Mouse (Mus musculus) midbrain, embryonic 15.5 days (tissue): ENCODE data around the gene Syt1. TPM values are rescaled to one million over a fixed set of nuclear protein-coding genes. Genes with fewer than 3 reads are reported as not detected.

Experiments used
- ATAC-seq: fragments of 200-750 bp; cut with Nextera tagmentation; replicated peaks from 2 replicates; pipeline ENCODE4 v1.8.0; 2017; ENCODE audit warnings: moderate TSS enrichment
- H3K27ac ChIP-seq: fragments of 300-500 bp; sonication (generic); 2 replicates; pipeline ENCODE4 v1.5.1; 2015; ENCODE audit warnings: mild to moderate bottlenecking, inconsistent platforms
- H3K27me3 ChIP-seq: fragments of 300-500 bp; sonication (generic); replicated peaks from 2 replicates; pipeline ENCODE4 v1.6.1; 2015; ENCODE audit warnings: inconsistent platforms
- H3K36me3 ChIP-seq: fragments of 300-500 bp; sonication (generic); replicated peaks from 2 replicates; pipeline ENCODE4 v1.6.1; 2015; ENCODE audit warnings: inconsistent platforms
- H3K4me1 ChIP-seq: fragments of 300-500 bp; sonication (generic); 2 replicates; pipeline ENCODE4 v1.6.1; 2015; ENCODE audit warnings: inconsistent platforms
- H3K4me2 ChIP-seq: fragments of 300-500 bp; sonication (generic); 2 replicates; pipeline ENCODE4 v1.6.1; 2015; ENCODE audit warnings: inconsistent platforms, mild to moderate bottlenecking, moderate library complexity
- H3K4me3 ChIP-seq: fragments of 300-500 bp; sonication (generic); 2 replicates; pipeline ENCODE4 v1.5.1; 2015; ENCODE audit warnings: mild to moderate bottlenecking, inconsistent platforms
- H3K9ac ChIP-seq: fragments of 300-500 bp; sonication (generic); 2 replicates; pipeline ENCODE4 v1.6.1; 2015; ENCODE audit warnings: mild to moderate bottlenecking, inconsistent platforms
- H3K9me3 ChIP-seq: fragments of 300-500 bp; sonication (generic); 2 replicates; pipeline ENCODE4 v1.6.1; 2016; ENCODE audit warnings: inconsistent platforms
- WGBS: fragments of 180-500 bp; shearing (Covaris S2); methylation state at CpG from one replicate; pipeline ENCODE4 v1.1.7; 2015; ENCODE audit warnings: mixed read lengths; 5-methylcytosine and 5-hydroxymethylcytosine counted together
- polyA plus RNA-seq: library from polyadenylated mRNA; unstranded; fragments of >200 nt; fragmentation: Nextera tagmentation; extraction: Ambion mirVana; gene quantifications from 2 replicates; pipeline ENCODE4 v1.2.1, GENCODE M21; 2015

Syt1 gene
- polyA plus RNA-seq, 1 experiment from 2014 or later: 121 TPM

- no peak for ATAC-seq
- no peak overlapping the region for H3K9ac ChIP-seq
- H3K4me1 ChIP-seq: no peaks in the 10 kb centered on the region
- H3K36me3 ChIP-seq: no peaks in the 10 kb centered on the region
- H3K4me2 ChIP-seq: no peak overlapping the region
- H3K27me3 ChIP-seq: no peaks in the 10 kb centered on the region
- no peaks in the 10 kb centered on the region for H3K9me3 ChIP-seq
- H3K27ac ChIP-seq: no peak overlapping the region
- no peak overlapping the region for H3K4me3 ChIP-seq
- 77% methylated on average over 11 of the region's 11 CpGs for WGBS
Observed at GRCm38 (mm10) chr10:108480146-108480850, 530.5 kb downstream of the Syt1 start.

GRCm38 (mm10) chr10:108470319-108470955 lies 540.3 kb downstream of the Syt1 start:
- H3K4me3 ChIP-seq: no peak overlapping the region
- H3K4me2 ChIP-seq: no peak overlapping the region
- H3K27ac ChIP-seq: 0 out of 2 replicates have a peak overlapping the region, but pooled peaks have one; percentile 3
- H3K9me3 ChIP-seq: no peaks in the 10 kb centered on the region
- H3K36me3 ChIP-seq: no peaks in the 10 kb centered on the region
- ATAC-seq: no peak
- H3K9ac ChIP-seq: no peak overlapping the region
- 32% methylated on average over 6 of the region's 6 CpGs for WGBS
- no peaks in the 10 kb centered on the region for H3K4me1 ChIP-seq
- no peaks in the 10 kb centered on the region for H3K27me3 ChIP-seq

- Histone ChIP-seq H3K27me3 (no peaks in the 10 kb centered on the region), H3K4me2 (no peak overlapping the region), H3K4me3 (no peak overlapping the region), H3K36me3 (no peaks in the 10 kb centered on the region), H3K27ac (no peak overlapping the region), H3K4me1 (no peaks in the 10 kb centered on the region), H3K9ac (no peak overlapping the region), H3K9me3 (no peaks in the 10 kb centered on the region)
- ATAC-seq: no peak
- WGBS: 55% methylated on average over 8 of the region's 8 CpGs
Observed at GRCm38 (mm10) chr10:108466539-108466938, 544.2 kb downstream of the Syt1 start.

GRCm38 (mm10) chr10:108461862-108462261 lies 548.9 kb downstream of the Syt1 start:
- Histone ChIP-seq H3K9me3 (no peaks in the 10 kb centered on the region), H3K27ac (no peak overlapping the region), H3K4me1 (no peaks in the 10 kb centered on the region), H3K4me3 (no peak overlapping the region), H3K36me3 (no peaks in the 10 kb centered on the region), H3K9ac (no peak overlapping the region), H3K4me2 (no peak overlapping the region), H3K27me3 (no peaks in the 10 kb centered on the region)
- ATAC-seq: no peak
- 68% methylated on average over 2 of the region's 2 CpGs for WGBS

- H3K4me1 ChIP-seq: no peaks in the 10 kb centered on the region
- H3K27me3 ChIP-seq: no peaks in the 10 kb centered on the region
- no peaks in the 10 kb centered on the region for H3K9me3 ChIP-seq
- no peaks in the 10 kb centered on the region for H3K36me3 ChIP-seq
- no peak overlapping the region for H3K9ac ChIP-seq
- no peak for ATAC-seq
- no peak overlapping the region for H3K27ac ChIP-seq
- no peak overlapping the region for H3K4me3 ChIP-seq
- 98% methylated on average over 2 of the region's 2 CpGs for WGBS
- H3K4me2 ChIP-seq: no peak overlapping the region
Observed at GRCm38 (mm10) chr10:108457054-108457453, 553.7 kb downstream of the Syt1 start.

- H3K4me3 ChIP-seq: no peak overlapping the region
- WGBS: 86% methylated on average over 2 of the region's 2 CpGs
- H3K9ac ChIP-seq: no peak overlapping the region
- no peaks in the 10 kb centered on the region for H3K36me3 ChIP-seq
- ATAC-seq: no peak
- H3K9me3 ChIP-seq: no peaks in the 10 kb centered on the region
- H3K4me1 ChIP-seq: no peaks in the 10 kb centered on the region
- H3K27ac ChIP-seq: no peak overlapping the region
- H3K4me2 ChIP-seq: no peak overlapping the region
- no peaks in the 10 kb centered on the region for H3K27me3 ChIP-seq
Observed at GRCm38 (mm10) chr10:108455883-108456282, 554.9 kb downstream of the Syt1 start.

- Histone ChIP-seq H3K36me3 (no peaks in the 10 kb centered on the region), H3K9me3 (no peaks in the 10 kb centered on the region), H3K4me3 (no peak overlapping the region), H3K27ac (no peak overlapping the region), H3K4me1 (no peaks in the 10 kb centered on the region), H3K4me2 (no peak overlapping the region), H3K9ac (no peak overlapping the region), H3K27me3 (no peaks in the 10 kb centered on the region)
- 80% methylated on average over 10 of the region's 10 CpGs for WGBS
- ATAC-seq: no peak
Observed at GRCm38 (mm10) chr10:108455204-108455603, 555.6 kb downstream of the Syt1 start.

GRCm38 (mm10) chr10:108454691-108455117 lies 556.1 kb downstream of the Syt1 start:
- H3K9ac ChIP-seq: no peak overlapping the region
- H3K27me3 ChIP-seq: no peaks in the 10 kb centered on the region
- H3K4me1 ChIP-seq: no peaks in the 10 kb centered on the region
- no peak overlapping the region for H3K4me2 ChIP-seq
- H3K4me3 ChIP-seq: no peak overlapping the region
- H3K36me3 ChIP-seq: no peaks in the 10 kb centered on the region
- H3K27ac ChIP-seq: no peak overlapping the region
- no peaks in the 10 kb centered on the region for H3K9me3 ChIP-seq
- WGBS: 91% methylated on average over 11 of the region's 11 CpGs
- no peak for ATAC-seq

GRCm38 (mm10) chr10:108453561-108453960 lies 557.2 kb downstream of the Syt1 start:
- no peaks in the 10 kb centered on the region for H3K36me3 ChIP-seq
- no peak overlapping the region for H3K4me3 ChIP-seq
- no peak overlapping the region for H3K27ac ChIP-seq
- H3K4me1 ChIP-seq: no peaks in the 10 kb centered on the region
- H3K4me2 ChIP-seq: no peak overlapping the region
- WGBS: 75% methylated on average over 2 of the region's 2 CpGs
- H3K9me3 ChIP-seq: no peaks in the 10 kb centered on the region
- ATAC-seq: no peak
- H3K27me3 ChIP-seq: peaks cover under 1% of the 10 kb centered on the region; the same call in 1 of the 2 replicates
- H3K9ac ChIP-seq: no peak overlapping the region

- Histone ChIP-seq H3K9me3 (no peaks in the 10 kb centered on the region), H3K27ac (no peak overlapping the region), H3K9ac (no peak overlapping the region), H3K4me1 (no peaks in the 10 kb centered on the region), H3K4me2 (no peak overlapping the region), H3K27me3 (peaks cover 3% of the 10 kb centered on the region; the same call in 1 of the 2 replicates), H3K36me3 (no peaks in the 10 kb centered on the region), H3K4me3 (no peak overlapping the region)
- WGBS: 86% methylated on average over 9 of the region's 9 CpGs
- no peak for ATAC-seq
Observed at GRCm38 (mm10) chr10:108452421-108452820, 558.4 kb downstream of the Syt1 start.

GRCm38 (mm10) chr10:108451516-108451915 lies 559.3 kb downstream of the Syt1 start:
- WGBS: 92% methylated on average over 8 of the region's 8 CpGs
- Histone ChIP-seq H3K9ac (no peak overlapping the region), H3K4me3 (no peak overlapping the region), H3K27ac (no peak overlapping the region), H3K9me3 (no peaks in the 10 kb centered on the region), H3K27me3 (peaks cover 3% of the 10 kb centered on the region; the same call in 1 of the 2 replicates), H3K4me1 (peaks cover 4% of the 10 kb centered on the region; the same call in 1 of the 2 replicates), H3K4me2 (no peak overlapping the region), H3K36me3 (no peaks in the 10 kb centered on the region)
- ATAC-seq: no peak

GRCm38 (mm10) chr10:108450401-108450800 lies 560.4 kb downstream of the Syt1 start:
- Histone ChIP-seq H3K9me3 (no peaks in the 10 kb centered on the region), H3K4me3 (no peak overlapping the region), H3K4me2 (no peak overlapping the region), H3K4me1 (peaks cover 5% of the 10 kb centered on the region; the same call in 1 of the 2 replicates), H3K9ac (no peak overlapping the region), H3K27ac (no peak overlapping the region), H3K27me3 (peaks cover 3% of the 10 kb centered on the region; the same call in 1 of the 2 replicates), H3K36me3 (no peaks in the 10 kb centered on the region)
- ATAC-seq: no peak
- WGBS: 91% methylated on average over 4 of the region's 4 CpGs
